Mouse (Mus musculus) ES-Bruce4 (cell line): ENCODE measurements around the gene Chmp3.

ENCODE experiments used
- CTCF ChIP-seq: IDR thresholded peaks from one replicate; pipeline ENCODE4 v1.8.1; 2011; ENCODE audit warnings: low read depth, low read length
- EP300 ChIP-seq: IDR thresholded peaks from 2 replicates; pipeline ENCODE4 v1.6.1; 2011; ENCODE audit warnings: low read depth, low read length; ENCODE audit not compliant: insufficient read depth
- POLR2A ChIP-seq: IDR thresholded peaks from one replicate; pipeline ENCODE4 v1.8.1; 2011; ENCODE audit warnings: low read length; ENCODE audit not compliant: insufficient read depth

GRCm38 (mm10) chr6:71608994-71609393 lies 65.4 kb downstream of the Chmp3 start:
- TF ChIP-seq CTCF (no peak), POLR2A (no peak), EP300 (peak; percentile 85; the same call in 1 of the 2 replicates)
